Mouse (Mus musculus): ENCODE data around the gene Pi16.

Pi16 gene

GRCm38 (mm10) chr17:29356882-29357281, 39.4 kb downstream of the Pi16 start:
- DNase-seq (ENCODE audit: low spot score) = no peak

GRCm38 (mm10) chr17:29358928-29359327, 41.4 kb downstream of the Pi16 start:
- DNase-seq (ENCODE audit: low spot score) = no peak

- DNase-seq (ENCODE audit: low spot score) = no peak
Observed at GRCm38 (mm10) chr17:29360761-29361221, 43.3 kb downstream of the Pi16 start, which contains the start of gene Fgd2. Gene Fgd2, plus strand, starts transcription at chr17:29360914.

GRCm38 (mm10) chr17:29361982-29362691, 44.7 kb downstream of the Pi16 start:
- DNase-seq (ENCODE audit: low spot score) = peak; percentile 31

- DNase-seq (ENCODE audit: low spot score) = no peak
Observed at GRCm38 (mm10) chr17:29363109-29363508, 45.6 kb downstream of the Pi16 start.

GRCm38 (mm10) chr17:29365105-29365621, 47.7 kb downstream of the Pi16 start:
- no peak for DNase-seq (ENCODE audit: low spot score)

GRCm38 (mm10) chr17:29368726-29369125, 51.2 kb downstream of the Pi16 start:
- no peak for DNase-seq (ENCODE audit: low spot score)

GRCm38 (mm10) chr17:29370984-29371723, 53.7 kb downstream of the Pi16 start:
- DNase-seq (ENCODE audit: low spot score) = peak; percentile 82

GRCm38 (mm10) chr17:29375871-29376270, 58.4 kb downstream of the Pi16 start:
- no peak for DNase-seq (ENCODE audit: low spot score)

- DNase-seq (ENCODE audit: low spot score) = no peak
Observed at GRCm38 (mm10) chr17:29378056-29378455, 60.6 kb downstream of the Pi16 start.

Measured in spleen, adult 12 weeks (tissue).